Mouse (Mus musculus) embryonic facial prominence, embryonic 14.5 days (tissue): ENCODE results near the gene Lrrc51. TPM values are rescaled to one million over a fixed set of nuclear protein-coding genes. Genes with fewer than 3 reads are reported as not detected.

ENCODE experiments used
- ATAC-seq: fragments of 200-750 bp; cut with Nextera tagmentation; 2 replicates; pipeline ENCODE4 v1.8.0; 2017; ENCODE audit warnings: low read depth, moderate number of reproducible peaks, moderate TSS enrichment
- DNase-seq: peaks from one replicate; pipeline ENCODE4 v3.0.0-alpha.2; 2015; ENCODE audit warnings: low spot score
- H3K27ac ChIP-seq: fragments of 300-500 bp; sonication (generic); replicated peaks from 2 replicates; pipeline ENCODE4 v1.5.1; 2014; ENCODE audit warnings: low read depth, mild to moderate bottlenecking, low read length, moderate library complexity
- H3K27me3 ChIP-seq: fragments of 300-500 bp; sonication (generic); replicated peaks from 2 replicates; pipeline ENCODE4 v1.6.1; 2014; ENCODE audit warnings: low read length; ENCODE audit not compliant: control insufficient read depth, insufficient read depth
- H3K36me3 ChIP-seq: fragments of 300-500 bp; sonication (generic); 2 replicates; pipeline ENCODE4 v1.6.1; 2014; ENCODE audit warnings: low read length, mixed read lengths; ENCODE audit not compliant: control insufficient read depth, insufficient read depth
- H3K4me1 ChIP-seq: fragments of 300-500 bp; sonication (generic); 2 replicates; pipeline ENCODE4 v1.6.1; 2014; ENCODE audit warnings: antibody characterized with exemption, low read length; ENCODE audit not compliant: control insufficient read depth, insufficient read depth
- H3K4me2 ChIP-seq: fragments of 300-500 bp; sonication (generic); 2 replicates; pipeline ENCODE4 v1.6.1; 2014; ENCODE audit warnings: low read depth, mild to moderate bottlenecking, low read length, moderate library complexity, mixed read lengths
- H3K4me3 ChIP-seq: fragments of 300-500 bp; sonication (generic); 2 replicates; pipeline ENCODE4 v1.5.1; 2014; ENCODE audit warnings: low read depth, mild to moderate bottlenecking, low read length
- H3K9ac ChIP-seq: fragments of 300-500 bp; sonication (generic); 2 replicates; pipeline ENCODE4 v1.6.1; 2014; ENCODE audit warnings: low read depth, mild to moderate bottlenecking, low read length, moderate library complexity, mixed read lengths
- H3K9me3 ChIP-seq: fragments of 300-500 bp; sonication (generic); 2 replicates; pipeline ENCODE4 v1.6.1; 2016; ENCODE audit warnings: low read length; ENCODE audit not compliant: control insufficient read depth
- WGBS: fragments of 180-500 bp; shearing (Covaris S2); extraction: QIAGEN DNeasy Blood & Tissue Kit; methylation state at CpG from one replicate; pipeline ENCODE4 v1.1.7; 2014; 5-methylcytosine and 5-hydroxymethylcytosine counted together
- polyA plus RNA-seq: library from polyadenylated mRNA; unstranded; fragments of >200 nt; fragmentation: Nextera tagmentation; extraction: Ambion mirVana; gene quantifications from 2 replicates; pipeline ENCODE4 v1.2.1, GENCODE M21; 2014

The Lrrc51 gene
- polyA plus RNA-seq, result 9.3 and 14.2 TPM in 2 replicates

DNA sequence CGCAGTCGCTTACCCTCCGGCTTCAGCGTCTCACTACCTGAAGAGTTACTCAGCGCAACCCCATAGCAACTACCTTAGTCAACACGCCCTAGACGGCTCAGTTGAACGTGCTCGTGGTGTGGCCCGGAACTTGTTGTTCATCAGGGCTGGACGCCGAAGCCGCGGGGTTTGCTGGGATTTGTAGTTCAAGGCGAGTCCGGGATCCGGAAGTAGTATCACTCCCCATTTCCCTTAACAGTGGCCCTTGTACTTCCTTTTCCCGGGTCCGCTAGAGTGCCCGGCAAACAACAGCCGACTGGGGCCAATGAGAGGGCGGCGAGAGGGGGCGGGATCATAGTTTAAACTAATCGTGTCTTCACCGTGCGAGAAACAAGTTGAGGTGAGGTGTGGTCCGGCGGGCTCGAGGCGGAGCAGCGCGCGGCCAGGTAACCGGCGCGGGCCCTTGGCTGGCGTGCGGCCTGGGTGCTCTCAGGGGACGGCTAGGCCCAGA lies at the start of gene Lrrc51, which contains the start of gene Numa1:
Lrrc51 (minus strand) TSS at position 145 of the 490 bp plus-strand sequence.
Numa1 (plus strand) TSS at position 361 of the 490 bp plus-strand sequence.
- ATAC-seq (peak; percentile 99), DNase-seq (peak; percentile 99)
- H3K36me3 ChIP-seq, result no peaks in the 10 kb centered on the region
- H3K27me3 ChIP-seq, result no peaks in the 10 kb centered on the region
- peak within 1 kb of the TSS; percentile 80 for H3K27ac ChIP-seq
- peak within 1 kb of the TSS; percentile 74 for H3K4me2 ChIP-seq
- peak within 1 kb of the TSS; percentile 90 for H3K4me3 ChIP-seq
- H3K9ac ChIP-seq, result peak within 1 kb of the TSS; percentile 85
- H3K4me1 ChIP-seq, result peaks cover 4% of the 10 kb centered on the region; the same call in 1 of the 2 replicates
- WGBS, result under 1% methylated on average over 40 of the region's 40 CpGs
- H3K9me3 ChIP-seq, result no peaks in the 10 kb centered on the region

DNA sequence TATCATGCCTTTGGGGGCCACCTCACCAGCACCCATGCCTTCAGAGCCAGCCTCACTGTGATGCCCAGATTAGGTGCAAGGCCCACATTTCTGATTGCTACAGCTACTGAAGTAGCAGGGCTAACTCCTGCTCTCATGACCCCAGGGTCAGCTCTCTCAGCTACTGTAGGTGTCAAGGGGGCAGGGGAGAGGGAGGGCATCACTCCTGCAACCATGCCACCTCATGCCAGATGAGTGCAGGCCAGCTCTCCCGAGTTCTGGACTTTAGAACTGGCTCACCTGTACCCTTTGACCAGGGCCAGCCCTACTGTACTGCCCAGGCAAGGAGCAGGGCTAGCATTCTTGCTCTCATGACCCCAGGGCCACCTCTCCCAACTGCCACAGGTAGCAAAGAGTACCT lies 49.0 kb upstream of the Lrrc51 start:
- peaks cover 56% of the 10 kb centered on the region for H3K36me3 ChIP-seq
- no peak overlapping the region for H3K4me3 ChIP-seq

DNA sequence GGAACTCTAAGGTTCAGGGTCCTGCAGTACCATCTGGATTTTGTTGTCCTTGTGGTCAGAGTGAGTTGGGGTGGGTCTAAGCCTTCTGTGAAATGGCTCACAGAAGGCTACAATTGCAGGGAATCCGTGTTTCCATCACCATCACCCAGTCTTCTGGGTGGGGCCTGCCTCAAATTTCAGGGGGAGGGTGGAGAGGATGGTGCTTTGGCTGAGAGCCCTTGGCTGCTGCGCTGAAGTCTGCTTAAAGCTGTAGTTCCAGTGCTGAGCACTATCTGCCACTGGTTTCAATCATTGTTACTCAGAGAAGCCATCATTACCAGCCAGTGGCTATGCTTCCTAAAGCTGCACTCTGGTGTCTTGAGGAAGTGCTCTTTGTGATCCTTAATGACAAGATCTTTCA lies 40.8 kb upstream of the Lrrc51 start:
- WGBS, result 8% methylated on average over 2 of the region's 2 CpGs
- Histone ChIP-seq H3K9me3 (no peaks in the 10 kb centered on the region), H3K36me3 (0 out of 2 replicates have a peak, but pooled peaks cover 12% of the 10 kb centered on the region), H3K4me1 (peaks cover 34% of the 10 kb centered on the region), H3K4me3 (no peak overlapping the region), H3K9ac (no peak overlapping the region), H3K27me3 (no peaks in the 10 kb centered on the region), H3K27ac (peak overlapping the region; percentile 77), H3K4me2 (peak overlapping the region; percentile 28; the same call in 1 of the 2 replicates)
- ATAC-seq (no peak), DNase-seq (peak; percentile 87)

More for the DNA sequence above, 49.0 kb upstream of the Lrrc51 start:
- WGBS, result 100% methylated on average over 1 of the region's 1 CpGs
- ATAC-seq, result no peak
- no peak overlapping the region for H3K4me2 ChIP-seq
- no peaks in the 10 kb centered on the region for H3K27me3 ChIP-seq
- H3K4me1 ChIP-seq, result no peaks in the 10 kb centered on the region
- no peak overlapping the region for H3K9ac ChIP-seq
- no peak overlapping the region for H3K27ac ChIP-seq
- no peaks in the 10 kb centered on the region for H3K9me3 ChIP-seq
- no peak for DNase-seq

DNA sequence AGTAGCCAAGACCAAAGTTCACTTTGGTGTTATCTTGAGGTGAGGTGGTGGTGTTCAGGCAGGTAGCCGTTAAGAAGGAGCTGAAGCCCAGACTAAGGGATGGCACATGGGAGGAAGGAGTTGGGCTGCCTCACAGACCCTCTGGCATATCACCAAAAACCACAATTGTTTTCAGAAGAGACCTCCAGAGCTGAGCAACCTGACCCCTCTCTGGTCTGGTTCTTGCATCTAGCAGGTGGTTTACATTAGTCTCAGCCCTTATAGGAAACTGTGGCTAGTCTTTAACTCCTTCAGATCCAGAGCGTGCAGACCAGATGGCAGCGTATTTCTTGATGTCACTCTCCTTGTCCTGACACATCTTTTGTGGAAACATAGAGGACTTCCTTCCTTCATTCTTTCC lies 40.0 kb upstream of the Lrrc51 start:
- Histone ChIP-seq H3K4me3 (no peak overlapping the region), H3K4me2 (peak overlapping the region; percentile 28; the same call in 1 of the 2 replicates), H3K9ac (no peak overlapping the region), H3K36me3 (0 out of 2 replicates have a peak, but pooled peaks cover 12% of the 10 kb centered on the region), H3K9me3 (no peaks in the 10 kb centered on the region), H3K27me3 (no peaks in the 10 kb centered on the region), H3K27ac (peak overlapping the region; percentile 77), H3K4me1 (peaks cover 38% of the 10 kb centered on the region)
- DNase-seq (peak; percentile 91), ATAC-seq (no peak)
- 28% methylated on average over 3 of the region's 3 CpGs for WGBS

DNA sequence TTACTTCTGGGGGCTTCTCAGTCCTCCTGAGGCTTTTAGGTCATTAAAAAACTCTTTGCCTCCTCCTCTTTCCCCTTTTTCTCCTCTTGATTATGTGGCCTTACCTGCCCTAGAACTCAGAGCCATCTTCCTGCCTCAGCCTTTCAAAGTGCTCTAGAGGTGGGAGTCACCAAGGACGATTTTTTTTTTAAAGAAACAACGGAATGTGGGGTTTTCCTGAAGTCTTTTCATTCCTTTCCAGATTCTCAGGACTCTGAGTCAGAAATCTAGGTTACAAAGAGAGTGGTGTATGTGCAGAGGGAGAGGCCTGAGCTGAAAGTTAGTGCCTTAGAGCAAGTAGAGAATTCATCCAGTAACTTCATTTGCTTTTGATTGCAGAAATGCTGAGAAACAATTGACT lies 38.0 kb upstream of the Lrrc51 start:
- ATAC-seq (no peak), DNase-seq (no peak)
- H3K9me3 ChIP-seq, result no peaks in the 10 kb centered on the region
- peak overlapping the region; percentile 100 for H3K27ac ChIP-seq
- peak overlapping the region; percentile 77 for H3K4me2 ChIP-seq
- 33% methylated on average over 2 of the region's 2 CpGs for WGBS
- H3K4me3 ChIP-seq, result peak overlapping the region; percentile 75
- no peaks in the 10 kb centered on the region for H3K27me3 ChIP-seq
- H3K4me1 ChIP-seq, result peaks cover 44% of the 10 kb centered on the region
- peak overlapping the region; percentile 94 for H3K9ac ChIP-seq
- H3K36me3 ChIP-seq, result 0 out of 2 replicates have a peak, but pooled peaks cover 5% of the 10 kb centered on the region

DNA sequence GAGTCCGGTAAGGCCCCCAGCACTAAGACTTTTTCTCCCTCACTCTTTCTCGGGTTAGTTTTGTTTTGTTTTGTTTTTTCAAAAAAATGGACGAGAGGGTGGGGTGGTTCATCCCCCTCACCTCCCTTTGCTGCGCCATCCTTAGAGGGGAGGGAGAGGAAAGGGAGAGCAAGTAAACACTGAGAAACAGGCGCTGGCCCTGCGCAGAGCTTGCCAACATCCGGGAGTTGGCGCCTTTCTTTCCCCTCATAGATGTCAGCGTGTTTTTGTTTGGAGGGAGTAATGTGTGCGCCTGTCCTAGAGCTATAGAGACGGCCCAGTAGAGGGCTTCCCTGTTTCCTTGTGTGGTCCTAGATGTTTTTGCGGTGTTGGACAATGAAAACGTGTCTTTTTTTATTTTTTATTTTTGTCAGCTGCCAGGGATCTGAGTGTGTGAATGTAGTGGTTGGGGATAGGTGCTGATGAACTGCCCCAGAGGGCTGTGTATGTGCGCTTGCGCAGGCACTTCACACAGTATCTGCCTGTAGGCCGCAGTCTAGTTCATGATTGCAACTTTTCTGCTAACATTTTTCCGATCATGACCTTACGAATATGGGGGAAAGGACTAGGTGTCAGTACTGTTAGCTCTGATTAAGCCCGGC lies 37.2 kb upstream of the Lrrc51 start:
- peak overlapping the region; percentile 77 for H3K4me2 ChIP-seq
- H3K27ac ChIP-seq, result peak overlapping the region; percentile 100
- DNase-seq (peak; percentile 92), ATAC-seq (peak; percentile 73)
- H3K9ac ChIP-seq, result peak overlapping the region; percentile 94
- H3K4me1 ChIP-seq, result peaks cover 45% of the 10 kb centered on the region
- peak overlapping the region; percentile 75 for H3K4me3 ChIP-seq
- H3K27me3 ChIP-seq, result no peaks in the 10 kb centered on the region
- WGBS, result 2% methylated on average over 19 of the region's 19 CpGs
- H3K36me3 ChIP-seq, result 0 out of 2 replicates have a peak, but pooled peaks cover under 1% of the 10 kb centered on the region
- H3K9me3 ChIP-seq, result no peaks in the 10 kb centered on the region

DNA sequence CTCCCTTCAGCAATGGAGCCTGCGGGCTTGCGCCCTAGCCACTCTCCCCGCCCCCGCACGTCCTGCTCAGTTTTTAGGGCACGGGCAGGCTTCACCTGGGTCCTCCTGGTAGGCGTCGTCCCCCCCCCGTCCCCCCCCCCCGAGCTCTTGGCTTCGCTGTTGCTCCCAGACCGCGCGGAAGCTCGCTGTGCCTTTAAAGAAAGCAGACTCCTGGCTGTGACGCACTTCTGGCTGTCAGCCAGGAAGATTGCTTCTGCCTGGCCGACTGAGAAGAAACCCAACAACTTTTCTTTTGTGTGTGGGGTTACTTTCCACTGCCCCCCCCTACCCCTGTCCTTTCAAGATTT lies 36.7 kb upstream of the Lrrc51 start:
- peak; percentile 98 for DNase-seq
- WGBS, result 0% methylated on average over 8 of the region's 17 CpGs
- peaks cover 45% of the 10 kb centered on the region for H3K4me1 ChIP-seq
- peak overlapping the region; percentile 77 for H3K4me2 ChIP-seq
- no peaks in the 10 kb centered on the region for H3K27me3 ChIP-seq
- ATAC-seq, result peak; percentile 73
- no peaks in the 10 kb centered on the region for H3K9me3 ChIP-seq
- H3K36me3 ChIP-seq, result no peaks in the 10 kb centered on the region
- H3K9ac ChIP-seq, result peak overlapping the region; percentile 94
- H3K4me3 ChIP-seq, result peak overlapping the region; percentile 75
- H3K27ac ChIP-seq, result peak overlapping the region; percentile 100

DNA sequence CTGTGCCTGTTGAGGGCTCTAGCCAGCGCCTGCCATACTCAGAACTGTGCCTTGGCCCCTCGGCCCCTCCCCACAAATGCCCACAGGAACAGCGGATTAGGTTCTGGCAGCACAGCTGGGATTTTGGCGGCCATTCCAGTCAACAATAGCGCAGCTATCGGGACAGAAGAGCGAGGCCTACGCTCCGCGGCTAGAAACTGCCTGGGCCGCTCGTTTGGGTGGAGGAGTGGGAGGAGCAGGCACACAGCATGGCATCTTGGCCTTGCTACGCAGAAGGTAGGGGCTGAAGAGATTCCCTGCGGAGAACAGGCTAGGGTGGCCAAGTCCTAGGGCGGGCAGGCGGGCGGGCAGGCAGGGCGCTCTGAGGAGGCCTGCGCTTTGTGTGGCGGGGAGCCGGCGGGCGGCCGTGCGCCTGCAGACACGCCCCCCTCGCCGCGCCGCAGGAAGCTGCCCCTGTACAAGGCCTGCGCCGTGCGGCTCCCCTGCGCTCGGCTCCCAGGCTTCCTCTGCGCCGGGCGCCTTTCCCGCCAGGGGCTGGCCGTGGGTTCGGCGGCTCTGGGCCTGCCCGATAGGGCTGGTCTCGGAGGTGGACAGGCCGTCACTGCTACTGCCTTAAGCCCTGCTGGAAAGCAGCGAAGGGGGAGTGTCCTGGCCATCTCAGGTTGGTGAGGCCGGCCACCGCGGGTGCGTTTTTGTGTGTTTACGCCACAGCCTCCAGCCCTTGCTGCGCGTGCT lies 36.2 kb upstream of the Lrrc51 start:
- peak; percentile 93 for DNase-seq
- peaks cover 40% of the 10 kb centered on the region for H3K4me1 ChIP-seq
- H3K27ac ChIP-seq, result peak overlapping the region; percentile 100
- no peaks in the 10 kb centered on the region for H3K9me3 ChIP-seq
- peak overlapping the region; percentile 77 for H3K4me2 ChIP-seq
- 0% methylated on average over 31 of the region's 53 CpGs for WGBS
- H3K4me3 ChIP-seq, result peak overlapping the region; percentile 75
- H3K27me3 ChIP-seq, result no peaks in the 10 kb centered on the region
- no peaks in the 10 kb centered on the region for H3K36me3 ChIP-seq
- ATAC-seq, result peak; percentile 91
- H3K9ac ChIP-seq, result peak overlapping the region; percentile 94
